Comparison of ENCODE assay signal across 9 mouse cellular contexts in genomic region chrX:36550906-36551305, GRCm38 (mm10). TPM values are rescaled to one million over a fixed set of nuclear protein-coding genes. Genes with fewer than 3 reads are reported as not detected.
DNase-seq lines count a peak whose midpoint lies in the region; ATAC-seq lines count a peak whose summit lies in the region.
"Had no signal": no experiment of that assay in that cellular context is flagged by ENCODE, and none has a peak within 500 bp of the region (broad histone marks: within the 10 kb centered on the region; RNA-seq: fewer than 3 reads in every experiment).

No protein-coding gene starts in this region.

- no peak overlapping the region for H3K27ac ChIP-seq in hindbrain, embryonic 16.5 days (ENCODE audit: low read depth, low read length)
- peak overlapping the region; percentile 86 for H3K27ac ChIP-seq in limb, embryonic 15.5 days
- H3K27ac ChIP-seq in neural tube, embryonic 13.5 days (replicated peaks), result 0 out of 2 replicates have a peak overlapping the region, but pooled peaks have one; percentile 42

- H3K27me3 ChIP-seq in hindbrain, embryonic 16.5 days (replicated peaks; ENCODE audit: control insufficient read depth, insufficient read depth, low read length), result no peaks in the 10 kb centered on the region
- H3K27me3 ChIP-seq in limb, embryonic 15.5 days, result no peaks in the 10 kb centered on the region
- H3K27me3 ChIP-seq in neural tube, embryonic 13.5 days, result no peaks in the 10 kb centered on the region

- no peaks in the 10 kb centered on the region for H3K4me1 ChIP-seq in hindbrain, embryonic 16.5 days (ENCODE audit: control insufficient read depth, insufficient read depth, low read depth, low read length)
- peaks cover 14% of the 10 kb centered on the region for H3K4me1 ChIP-seq in limb, embryonic 15.5 days
- H3K4me1 ChIP-seq in neural tube, embryonic 13.5 days (replicated peaks), result no peaks in the 10 kb centered on the region

- no peaks in the 10 kb centered on the region for H3K9me3 ChIP-seq in hindbrain, embryonic 16.5 days (ENCODE audit: control insufficient read depth, low read length)
- H3K9me3 ChIP-seq in limb, embryonic 15.5 days, result no peaks in the 10 kb centered on the region
- no peaks in the 10 kb centered on the region for H3K9me3 ChIP-seq in neural tube, embryonic 13.5 days

- H3K36me3 ChIP-seq in hindbrain, embryonic 16.5 days (ENCODE audit: control insufficient read depth, insufficient read depth, low read length), result no peaks in the 10 kb centered on the region
- H3K36me3 ChIP-seq in limb, embryonic 15.5 days, result no peaks in the 10 kb centered on the region
- H3K36me3 ChIP-seq in neural tube, embryonic 13.5 days, result no peaks in the 10 kb centered on the region

- DNase-seq in cerebellum, adult 9-10 months, result peak; percentile 10
- DNase-seq in NIH3T3 (ENCODE audit: low read depth), result peak; percentile 80
- peak; percentile 36 for DNase-seq in gastrocnemius, adult 18-20 months (ENCODE audit: low spot score)
- no peak for DNase-seq in frontal cortex, postnatal 14 days (ENCODE audit: low spot score in 2 of 2)

- no peak overlapping the region for H3K4me3 ChIP-seq in hindbrain, embryonic 16.5 days (ENCODE audit: low read length)
- H3K4me3 ChIP-seq in limb, embryonic 15.5 days, result no peak overlapping the region
- H3K4me3 ChIP-seq in neural tube, embryonic 13.5 days, result no peak overlapping the region

- no peak for ATAC-seq in cerebellum, adult (ENCODE audit: insufficient number of reproducible peaks, low FRiP score, low TSS enrichment)
- peak; percentile 71 for ATAC-seq in hindbrain, embryonic 16.5 days
- ATAC-seq in limb, embryonic 15.5 days (ENCODE audit: insufficient number of reproducible peaks, low FRiP score, low TSS enrichment, low read depth), result peak; percentile 85
- no peak for ATAC-seq in neural tube, embryonic 13.5 days (ENCODE audit: low read depth)

- no peak overlapping the region for H3K9ac ChIP-seq in hindbrain, embryonic 16.5 days (ENCODE audit: low read depth, low read length)
- H3K9ac ChIP-seq in limb, embryonic 15.5 days, result no peak overlapping the region
- no peak overlapping the region for H3K9ac ChIP-seq in neural tube, embryonic 13.5 days

- H3K4me2 ChIP-seq in hindbrain, embryonic 16.5 days (ENCODE audit: low read length), result no peak overlapping the region
- peak overlapping the region; percentile 4; the same call in 1 of the 2 replicates for H3K4me2 ChIP-seq in limb, embryonic 15.5 days
- no peak overlapping the region for H3K4me2 ChIP-seq in neural tube, embryonic 13.5 days

- 38% methylated on average over 5 of the region's 5 CpGs for WGBS in hindbrain, embryonic 16.5 days
- WGBS in limb, embryonic 15.5 days, result 22% methylated on average over 5 of the region's 5 CpGs
- WGBS in neural tube, embryonic 13.5 days, result 34% methylated on average over 5 of the region's 5 CpGs

RNA-seq across cellular contexts. Expression of gene Pgrmc1, which starts 47.1 kb away (rescaled TPM):
- 10 to 100 TPM in 1 of 2 experiments, 1 to 10 TPM in 1; 7.3 to 10.6 TPM for total RNA-seq in gastrocnemius, adult 18-20 months (2021)
- polyA plus RNA-seq in hindbrain, embryonic 16.5 days (2015; fragmentation: Nextera tagmentation; extraction: Ambion mirVana), result 618 and 663 TPM in 2 replicates
- 283 and 288 TPM in 2 replicates for polyA plus RNA-seq in limb, embryonic 15.5 days (2015; fragmentation: Nextera tagmentation; extraction: Ambion mirVana)
- polyA plus RNA-seq in neural tube, embryonic 13.5 days (2015; fragmentation: Nextera tagmentation; extraction: Ambion mirVana), result 503 and 515 TPM in 2 replicates

RNA-seq across cellular contexts. Expression of gene Gm14569, which starts 59.3 kb away (rescaled TPM):
- not detected for total RNA-seq in gastrocnemius, adult 18-20 months (2021)
- polyA plus RNA-seq in hindbrain, embryonic 16.5 days (2015; fragmentation: Nextera tagmentation; extraction: Ambion mirVana), result 0.03 and 0.26 TPM in 2 replicates
- not detected in 2 replicates for polyA plus RNA-seq in limb, embryonic 15.5 days (2015; fragmentation: Nextera tagmentation; extraction: Ambion mirVana)
- polyA plus RNA-seq in neural tube, embryonic 13.5 days (2015; fragmentation: Nextera tagmentation; extraction: Ambion mirVana), result not detected in 2 replicates
- total RNA-seq: neutrophil, adult 5-6 weeks had no signal

Comparison
In these comparisons a context has a peak if more than half of its experiments do, and no peak if none do; other contexts are left out.
1. DNase-seq: peak in cerebellum, adult 9-10 months (single experiment), NIH3T3 (single experiment) and gastrocnemius, adult 18-20 months (single experiment); none in frontal cortex, postnatal 14 days (0 of 2).
2. ATAC-seq: peak in hindbrain, embryonic 16.5 days (single experiment) and limb, embryonic 15.5 days (single experiment); none in cerebellum, adult (single experiment) and neural tube, embryonic 13.5 days (single experiment).